Mouse (Mus musculus) neural tube, embryonic 14.5 days (tissue): ENCODE measurements at regions not wholly inside any gene's neighbourhood (a gene's known extent, or its start where the extent isn't known, plus 50 kb on each side); places are given as distances from the start of the nearest gene placed in this dataset.
A peak's percentile ranks its signal among the peaks of the same experiment; 100 is the strongest.

Experiments
- ATAC-seq: fragments of 200-750 bp; cut with Nextera tagmentation; 2 replicates; pipeline ENCODE4 v1.8.0; 2017; ENCODE audit warnings: low read depth, mild to moderate bottlenecking, moderate TSS enrichment, moderate library complexity
- H3K27ac ChIP-seq: fragments of 300-500 bp; sonication (generic); 2 replicates; pipeline ENCODE4 v1.5.1; 2014; ENCODE audit warnings: low read depth, mild to moderate bottlenecking, control low read depth, low read length, moderate library complexity, mixed read lengths
- H3K27me3 ChIP-seq: fragments of 300-500 bp; sonication (generic); 2 replicates; pipeline ENCODE4 v1.6.1; 2014; ENCODE audit warnings: low read length; ENCODE audit not compliant: control insufficient read depth, insufficient read depth
- H3K36me3 ChIP-seq: fragments of 300-500 bp; sonication (generic); 2 replicates; pipeline ENCODE4 v1.6.1; 2014; ENCODE audit warnings: low read length, mixed read lengths; ENCODE audit not compliant: control insufficient read depth, insufficient read depth
- H3K4me1 ChIP-seq: fragments of 300-500 bp; sonication (generic); 2 replicates; pipeline ENCODE4 v1.6.1; 2014; ENCODE audit warnings: low read length; ENCODE audit not compliant: control insufficient read depth, insufficient read depth
- H3K4me2 ChIP-seq: fragments of 300-500 bp; sonication (generic); 2 replicates; pipeline ENCODE4 v1.6.1; 2014; ENCODE audit warnings: mild to moderate bottlenecking, low read depth, low read length, control low read depth
- H3K4me3 ChIP-seq: fragments of 300-500 bp; sonication (generic); 2 replicates; pipeline ENCODE4 v1.5.1; 2014; ENCODE audit warnings: low read depth, low read length, control low read depth, mixed read lengths
- H3K9ac ChIP-seq: fragments of 300-500 bp; sonication (generic); replicated peaks from 2 replicates; pipeline ENCODE4 v1.6.1; 2014; ENCODE audit warnings: low read depth, mild to moderate bottlenecking, control low read depth, low read length, mixed read lengths
- H3K9me3 ChIP-seq: fragments of 300-500 bp; sonication (generic); 2 replicates; pipeline ENCODE4 v1.6.1; 2016; ENCODE audit warnings: low read length; ENCODE audit not compliant: control insufficient read depth
- WGBS: fragments of 180-500 bp; shearing (Covaris S2); extraction: QIAGEN DNeasy Blood & Tissue Kit; methylation state at CpG from one replicate; pipeline ENCODE4 v1.1.7; 2014; 5-methylcytosine and 5-hydroxymethylcytosine counted together

DNA sequence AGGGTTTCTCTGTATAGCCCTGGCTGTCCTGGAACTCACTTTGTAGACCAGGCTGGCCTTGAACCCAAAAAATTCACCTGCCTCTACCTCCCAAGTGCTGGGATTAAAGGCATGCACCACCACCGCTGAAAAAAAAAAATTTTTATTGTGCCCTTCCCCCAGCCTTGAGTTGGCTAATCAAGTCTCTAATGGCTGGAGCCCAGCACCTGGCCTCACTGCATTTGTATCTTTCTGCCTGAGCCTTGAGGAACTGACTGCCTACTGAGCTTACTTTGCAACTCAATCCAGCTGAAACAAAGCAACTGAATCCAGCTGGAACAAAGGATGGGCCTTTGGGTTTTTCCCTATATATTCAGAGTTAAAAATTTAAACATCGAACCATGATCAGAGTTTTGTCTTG lies 153.3 kb upstream of the Ccnh start:
- 87% methylated on average over 2 of the region's 2 CpGs for WGBS
- ATAC-seq = no peak
- H3K27ac ChIP-seq = no peak overlapping the region
- no peaks in the 10 kb centered on the region for H3K4me1 ChIP-seq
- H3K27me3 ChIP-seq = no peaks in the 10 kb centered on the region
- no peaks in the 10 kb centered on the region for H3K36me3 ChIP-seq
- no peak overlapping the region for H3K4me3 ChIP-seq
- H3K9ac ChIP-seq = no peak overlapping the region
- H3K9me3 ChIP-seq = no peaks in the 10 kb centered on the region
- H3K4me2 ChIP-seq = no peak overlapping the region

DNA sequence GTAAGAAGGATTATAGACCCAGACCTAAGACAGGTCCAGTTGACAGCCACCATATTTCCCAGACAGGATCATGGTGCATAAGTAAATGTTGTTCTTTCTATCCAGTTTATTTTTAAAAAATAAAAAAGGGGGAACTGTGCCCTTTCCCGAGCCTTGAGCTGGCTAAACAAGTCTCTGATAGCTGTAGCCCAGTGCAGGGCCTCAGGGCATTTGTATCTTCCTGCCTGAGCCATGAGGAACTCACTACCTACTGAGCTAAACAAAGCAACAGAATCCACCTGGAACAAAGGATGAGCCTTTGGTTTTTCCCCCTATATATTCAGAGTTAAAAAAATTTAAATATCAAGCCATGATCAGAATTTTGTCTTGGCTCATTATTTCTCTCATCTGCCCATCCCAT lies 152.4 kb upstream of the Ccnh start:
- Histone ChIP-seq H3K4me2 (no peak overlapping the region), H3K36me3 (no peaks in the 10 kb centered on the region), H3K4me3 (no peak overlapping the region), H3K27ac (no peak overlapping the region), H3K4me1 (no peaks in the 10 kb centered on the region), H3K27me3 (no peaks in the 10 kb centered on the region), H3K9ac (no peak overlapping the region), H3K9me3 (no peaks in the 10 kb centered on the region)
- WGBS = 69% methylated on average over 1 of the region's 1 CpGs
- ATAC-seq = no peak

DNA sequence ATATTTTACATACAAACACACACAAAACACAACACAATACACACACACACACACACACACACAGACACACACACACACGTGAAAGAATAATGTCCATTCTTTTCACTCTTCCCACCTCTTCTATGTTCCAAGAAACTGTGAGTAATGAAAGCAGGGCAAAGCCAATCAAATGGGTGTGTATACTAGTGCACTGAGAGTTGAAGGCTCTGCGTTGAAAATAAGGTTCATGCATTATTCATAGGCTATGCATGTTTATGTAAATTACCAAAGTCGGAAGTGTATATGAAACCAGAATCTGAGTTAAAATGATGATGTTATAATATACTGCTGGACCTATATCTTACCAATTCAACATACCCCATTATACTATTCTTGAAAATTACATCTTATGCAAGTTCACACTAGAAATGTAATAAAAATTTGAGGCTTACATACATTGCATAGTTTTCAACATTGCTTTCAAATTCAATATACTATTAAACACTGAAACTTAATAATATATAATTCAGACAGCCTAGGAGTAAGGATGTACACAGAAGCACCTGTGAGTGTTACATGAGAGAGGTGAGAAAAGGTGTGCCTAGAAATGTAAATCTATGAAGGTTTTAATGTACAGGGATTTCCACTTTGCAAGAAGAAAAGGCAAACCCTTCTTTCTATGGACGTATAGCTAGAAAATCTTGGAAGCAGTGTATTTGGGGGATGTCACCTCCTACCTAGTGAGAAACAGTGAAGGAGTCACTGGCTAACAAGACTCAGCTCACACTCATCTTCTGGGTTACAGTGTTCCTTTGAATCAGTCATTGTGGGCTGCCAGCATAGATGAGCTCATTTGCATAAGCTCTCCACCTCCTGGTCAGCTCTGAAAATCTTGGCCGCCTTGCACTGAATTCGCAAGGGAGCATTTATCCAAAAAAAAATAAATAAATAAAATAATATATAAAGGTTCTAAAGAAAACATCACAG lies 122.3 kb upstream of the Ccnh start:
- peak overlapping the region; percentile 1; the same call in 1 of the 2 replicates for H3K27ac ChIP-seq
- WGBS = 26% methylated on average over 6 of the region's 6 CpGs
- H3K4me3 ChIP-seq = no peak overlapping the region
- H3K4me1 ChIP-seq = no peaks in the 10 kb centered on the region; the same call in 1 of the 2 replicates
- no peak overlapping the region for H3K9ac ChIP-seq
- ATAC-seq = peak; percentile 90
- H3K9me3 ChIP-seq = no peaks in the 10 kb centered on the region
- H3K36me3 ChIP-seq = no peaks in the 10 kb centered on the region
- H3K4me2 ChIP-seq = no peak overlapping the region
- H3K27me3 ChIP-seq = no peaks in the 10 kb centered on the region

DNA sequence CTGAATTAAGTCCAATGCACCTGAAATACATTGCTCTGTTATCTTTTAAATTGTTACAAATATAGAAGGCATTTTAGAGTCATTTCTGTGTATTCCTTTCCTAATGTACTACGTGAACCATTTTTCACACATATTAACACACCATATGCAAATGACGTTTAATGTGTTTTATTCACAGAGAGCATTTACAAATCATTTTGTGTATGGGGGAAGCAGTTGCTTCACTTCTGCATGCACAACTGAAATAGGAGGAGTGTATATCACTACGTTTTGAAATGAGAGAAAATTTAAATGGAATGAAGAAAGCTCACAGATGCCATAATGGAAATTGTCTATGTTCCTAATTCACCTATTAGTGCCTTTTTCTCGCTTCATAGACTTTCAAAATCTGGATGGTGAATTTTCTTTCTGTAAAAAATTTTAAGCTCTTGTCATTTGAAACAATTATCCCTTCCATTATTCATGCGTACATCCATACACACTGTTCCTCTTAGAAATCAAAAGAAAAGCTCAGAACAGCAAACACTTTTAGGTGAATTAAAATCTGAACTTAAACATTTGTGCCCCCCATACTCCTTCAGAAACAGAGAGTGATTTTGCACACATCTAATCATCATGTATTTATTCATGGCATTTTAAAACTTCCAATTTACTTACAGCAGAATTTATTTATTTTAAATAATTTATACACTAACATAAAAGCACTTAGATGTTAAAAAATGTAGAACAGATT lies 121.5 kb upstream of the Ccnh start:
- no peak for ATAC-seq
- no peak overlapping the region for H3K4me3 ChIP-seq
- WGBS = 41% methylated on average over 5 of the region's 5 CpGs
- no peak overlapping the region for H3K4me2 ChIP-seq
- H3K9ac ChIP-seq = no peak overlapping the region
- no peaks in the 10 kb centered on the region for H3K27me3 ChIP-seq
- no peaks in the 10 kb centered on the region for H3K36me3 ChIP-seq
- H3K27ac ChIP-seq = no peak overlapping the region; the same call in 1 of the 2 replicates
- no peaks in the 10 kb centered on the region; the same call in 1 of the 2 replicates for H3K4me1 ChIP-seq
- no peaks in the 10 kb centered on the region for H3K9me3 ChIP-seq

DNA sequence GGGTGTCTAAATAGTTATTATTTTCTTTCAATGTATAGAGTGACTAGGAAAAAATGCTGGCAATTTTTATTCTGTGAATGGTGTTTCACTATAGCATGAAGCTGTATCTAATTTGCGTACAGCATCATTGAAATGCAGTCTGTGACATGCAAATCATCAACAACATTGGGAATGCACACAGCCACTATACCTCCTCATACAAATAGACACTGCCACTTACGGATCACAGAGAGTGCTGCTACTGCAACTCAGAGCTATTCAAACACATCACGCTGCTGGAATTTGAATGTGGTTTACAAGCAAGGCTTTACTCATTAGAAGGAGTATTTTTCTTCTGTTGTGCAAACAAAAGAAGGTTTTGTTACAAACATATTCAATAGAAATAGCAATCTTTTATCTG lies 120.8 kb upstream of the Ccnh start:
- Histone ChIP-seq H3K9me3 (no peaks in the 10 kb centered on the region), H3K36me3 (no peaks in the 10 kb centered on the region), H3K27me3 (no peaks in the 10 kb centered on the region), H3K9ac (no peak overlapping the region), H3K27ac (peak overlapping the region; percentile 48; the same call in 1 of the 2 replicates), H3K4me1 (no peaks in the 10 kb centered on the region; the same call in 1 of the 2 replicates), H3K4me2 (no peak overlapping the region), H3K4me3 (no peak overlapping the region)
- peak; percentile 75 for ATAC-seq
- WGBS = 29% methylated on average over 3 of the region's 3 CpGs

DNA sequence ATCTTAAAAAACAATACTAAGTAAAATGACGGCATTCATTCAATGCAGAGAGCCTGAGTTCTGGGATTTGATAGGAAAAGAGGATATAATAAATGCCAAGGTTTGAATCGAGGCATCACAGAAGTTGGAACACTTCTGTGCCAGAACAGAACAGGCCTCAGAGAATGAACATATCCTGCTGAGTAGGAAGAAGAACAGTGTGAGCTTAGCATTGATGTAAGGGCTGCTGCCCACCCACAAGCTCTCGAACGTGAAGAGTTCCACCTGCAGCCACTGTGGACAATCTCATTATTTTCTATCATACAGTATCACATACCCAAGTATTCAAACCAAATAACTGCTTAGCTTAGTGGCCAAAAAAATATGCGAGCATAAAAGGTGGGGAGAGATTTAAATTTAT lies 105.9 kb upstream of the Ccnh start:
- ATAC-seq = no peak
- no peak overlapping the region for H3K4me2 ChIP-seq
- no peak overlapping the region for H3K4me3 ChIP-seq
- no peak overlapping the region for H3K9ac ChIP-seq
- H3K9me3 ChIP-seq = no peaks in the 10 kb centered on the region
- H3K27me3 ChIP-seq = no peaks in the 10 kb centered on the region
- H3K36me3 ChIP-seq = no peaks in the 10 kb centered on the region
- H3K27ac ChIP-seq = no peak overlapping the region
- 85% methylated on average over 5 of the region's 5 CpGs for WGBS
- H3K4me1 ChIP-seq = no peaks in the 10 kb centered on the region

DNA sequence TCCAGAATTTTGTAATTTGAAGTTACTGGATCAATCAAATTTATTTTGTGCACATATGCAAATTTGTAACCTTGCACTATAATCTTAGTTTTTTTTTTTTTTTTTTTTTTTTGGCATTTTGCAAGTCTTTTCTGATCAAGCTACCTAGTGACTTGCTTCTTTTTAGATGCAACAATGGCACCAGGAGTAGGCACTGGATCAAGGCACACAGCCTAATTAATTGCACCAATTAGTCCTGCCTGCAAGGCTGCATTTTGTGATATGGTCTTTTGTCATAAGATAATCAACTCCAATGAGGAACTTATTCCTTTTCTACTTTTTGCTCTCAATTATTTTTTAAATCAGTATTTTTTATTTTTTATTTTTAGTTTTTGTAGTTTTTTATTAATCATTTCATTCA lies 105.5 kb upstream of the Ccnh start:
- H3K36me3 ChIP-seq = no peaks in the 10 kb centered on the region
- H3K4me1 ChIP-seq = no peaks in the 10 kb centered on the region
- ATAC-seq = no peak
- H3K27ac ChIP-seq = no peak overlapping the region
- no peaks in the 10 kb centered on the region for H3K9me3 ChIP-seq
- H3K27me3 ChIP-seq = no peaks in the 10 kb centered on the region
- H3K4me3 ChIP-seq = no peak overlapping the region
- no peak overlapping the region for H3K9ac ChIP-seq
- H3K4me2 ChIP-seq = no peak overlapping the region

DNA sequence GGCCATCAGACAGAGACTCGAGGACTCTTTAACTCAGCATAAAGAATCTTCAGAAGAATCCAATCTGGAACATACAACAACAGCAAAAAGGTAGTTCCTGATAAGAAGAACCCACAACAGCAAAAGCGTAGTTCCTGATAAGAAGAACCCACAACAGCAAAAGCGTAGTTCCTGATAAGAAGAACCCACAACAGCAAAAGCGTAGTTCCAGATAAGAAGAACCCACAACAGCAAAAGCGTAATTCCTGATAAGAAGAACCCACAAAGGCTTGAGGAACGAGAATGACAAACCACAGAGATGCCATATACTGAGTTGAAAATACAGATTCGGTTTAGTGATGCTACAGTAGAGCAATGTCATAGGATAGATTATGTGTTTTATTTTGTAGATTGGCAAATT lies 93.0 kb upstream of the Ccnh start:
- whole genome bisulfite sequencing = 91% methylated on average over 7 of the region's 7 CpGs
- no peak overlapping the region for H3K27ac ChIP-seq
- no peaks in the 10 kb centered on the region for H3K27me3 ChIP-seq
- H3K9me3 ChIP-seq = no peaks in the 10 kb centered on the region
- ATAC-seq = no peak
- no peaks in the 10 kb centered on the region for H3K36me3 ChIP-seq
- H3K4me2 ChIP-seq = no peak overlapping the region
- H3K4me3 ChIP-seq = no peak overlapping the region
- no peak overlapping the region for H3K9ac ChIP-seq
- H3K4me1 ChIP-seq = no peaks in the 10 kb centered on the region

DNA sequence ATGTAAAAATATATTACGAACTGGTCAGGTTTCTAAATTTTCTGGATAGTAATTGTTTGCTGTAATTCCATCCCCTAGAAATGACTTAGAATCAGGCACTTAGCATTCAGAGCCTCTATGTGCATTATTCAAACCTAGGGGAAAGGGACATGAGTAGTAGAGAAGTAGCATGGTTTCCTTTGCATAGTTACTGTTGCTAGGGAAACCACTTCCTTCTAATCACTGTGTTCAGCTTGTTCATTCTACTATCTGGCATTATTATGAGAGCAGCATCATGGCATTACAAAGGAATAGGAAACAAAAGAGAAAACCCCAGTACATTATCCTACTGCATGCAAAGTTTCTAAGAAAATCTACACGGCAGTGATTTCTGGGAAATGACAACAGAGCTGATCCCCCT lies 65.9 kb upstream of the Ccnh start:
- ATAC-seq = no peak
- no peak overlapping the region for H3K27ac ChIP-seq
- 49% methylated on average over 2 of the region's 2 CpGs for whole genome bisulfite sequencing

More for the DNA sequence above, 65.9 kb upstream of the Ccnh start:
- H3K27me3 ChIP-seq = no peaks in the 10 kb centered on the region
- H3K9me3 ChIP-seq = no peaks in the 10 kb centered on the region
- no peaks in the 10 kb centered on the region for H3K36me3 ChIP-seq
- no peak overlapping the region for H3K4me3 ChIP-seq
- no peak overlapping the region for H3K4me2 ChIP-seq
- H3K9ac ChIP-seq = no peak overlapping the region
- H3K4me1 ChIP-seq = no peaks in the 10 kb centered on the region
